Mouse (Mus musculus): ENCODE results near the gene Plxna4. TPM values are rescaled to one million over a fixed set of nuclear protein-coding genes. Genes with fewer than 3 reads are reported as not detected.

The Plxna4 gene
- total and polyA plus RNA-seq, 3 experiments, result not detected

- Histone ChIP-seq H3K27me3 (replicated peaks) (peaks cover 3% of the 10 kb centered on the region), H3K4me1 (ENCODE audit: control insufficient read depth in 1 of 2, insufficient read depth in 2 of 2) (peaks cover 6 to 23% of the 10 kb centered on the region in 2 experiments), H3K4me2 (ENCODE audit: insufficient read depth, low read depth, poor library complexity, severe bottlenecking) (no peak overlapping the region), H3K4me3 (replicated peaks in 1 of 3; ENCODE audit: low read depth in 2 of 3, low read length in 2 of 3, poor library complexity in 1 of 3) (no peak overlapping the region), H3K9ac (ENCODE audit: insufficient read depth, low read depth) (no peak overlapping the region), H3K36me3 (replicated peaks in 1 of 2; ENCODE audit: control insufficient read depth in 1 of 2, insufficient read depth in 1 of 2, low read length in 1 of 2) (no peaks in the 10 kb centered on the region), H3K79me2 (replicated peaks; ENCODE audit: control insufficient read depth, extremely low read depth, insufficient read depth, poor library complexity, severe bottlenecking) (no peaks in the 10 kb centered on the region), H3K9me3 (replicated peaks; ENCODE audit: low read length) (no peaks in the 10 kb centered on the region), H3K27ac (ENCODE audit: insufficient read depth, low read depth) (no peak overlapping the region)
- dilution Hi-C loops (cut with MboI; ENCODE audit: extremely low pct_ligation_motif_present, extremely low pct_unique_long_range_greater_than_20kb, low sequenced_read_pairs) (no loop called here), in situ Hi-C loops (cut with MboI; ENCODE audit: low pct_ligation_motif_present, low pct_unique_long_range_greater_than_20kb, low sequenced_read_pairs) (no loop called here)
- TF ChIP-seq MEF2A (IDR thresholded peaks at IDR 0.05; ENCODE audit: borderline replicate concordance, low read depth, low read length) (0 out of 2 replicates have a peak, but pooled peaks have one; percentile 28), POLR2AphosphoS2 (IDR thresholded peaks at IDR 0.05; ENCODE audit: low read depth, low read length) (no peak), TBP (conservative IDR thresholded peaks at IDR 0.05; ENCODE audit: low read depth, low read length) (no peak), USF2 (conservative IDR thresholded peaks at IDR 0.05; ENCODE audit: low read depth, low read length) (no peak)
- DNase-seq (ENCODE audit: extremely low read depth), result no peak
Observed at GRCm38 (mm10) chr6:32475958-32476357, 112.0 kb downstream of the Plxna4 start.

GRCm38 (mm10) chr6:32472062-32472461 is 115.9 kb downstream of the Plxna4 start:
- no peak for TF ChIP-seq ZKSCAN1 (IDR thresholded peaks at IDR 0.05; ENCODE audit: borderline replicate concordance, low read depth, low read length)
- TF ChIP-seq HCFC1 (IDR thresholded peaks at IDR 0.05; ENCODE audit: low read depth, low read length), result no peak
- no peak for TF ChIP-seq TCF12 (IDR thresholded peaks at IDR 0.05; ENCODE audit: low read depth, low read length)
- TF ChIP-seq E2F4 (IDR thresholded peaks at IDR 0.05; ENCODE audit: insufficient replicate concordance, low read depth, low read length), result no peak
- TF ChIP-seq SIN3A (IDR thresholded peaks at IDR 0.05; ENCODE audit: low read length), result no peak
- TF ChIP-seq MAFK (IDR thresholded peaks at IDR 0.05; ENCODE audit: insufficient replicate concordance, low read length), result no peak
- no peak for TF ChIP-seq JUND (conservative IDR thresholded peaks at IDR 0.05; ENCODE audit: low read depth, low read length)
- no peak for TF ChIP-seq SMC3 (IDR thresholded peaks at IDR 0.05; ENCODE audit: low read depth, low read length)
- TF ChIP-seq GABPA (IDR thresholded peaks at IDR 0.05; ENCODE audit: insufficient replicate concordance, low read depth, low read length), result no peak
- TF ChIP-seq USF1 (IDR thresholded peaks at IDR 0.05; ENCODE audit: low read depth, low read length), result no peak
- no peak for TF ChIP-seq CHD1 (IDR thresholded peaks at IDR 0.05; ENCODE audit: low read depth, low read length)
- no peak for TF ChIP-seq CTCF (conservative IDR thresholded peaks at IDR 0.05 in 1 of 2, IDR thresholded peaks at IDR 0.05 in 1 of 2; ENCODE audit: low read depth in 2 of 2, low read length in 2 of 2)
- TF ChIP-seq IRF4 (IDR thresholded peaks at IDR 0.05; ENCODE audit: low read depth, low read length), result no peak
- TF ChIP-seq JUN (IDR thresholded peaks at IDR 0.05; ENCODE audit: insufficient read depth, low read depth, low read length), result no peak
- TF ChIP-seq ZNF384 (IDR thresholded peaks at IDR 0.05; ENCODE audit: low read depth, low read length), result no peak
- TF ChIP-seq RCOR1 (conservative IDR thresholded peaks at IDR 0.05; ENCODE audit: low read depth, low read length), result no peak
- TF ChIP-seq NELFE (IDR thresholded peaks at IDR 0.05; ENCODE audit: low read depth, low read length), result no peak
- Histone ChIP-seq H3K4me1 (ENCODE audit: control insufficient read depth in 1 of 2, insufficient read depth in 2 of 2) (peaks cover 0 to 35% of the 10 kb centered on the region in 2 experiments; a peak in 2 of 4 replicates), H3K27ac (ENCODE audit: insufficient read depth, low read depth) (no peak overlapping the region), H3K79me2 (replicated peaks; ENCODE audit: control insufficient read depth, extremely low read depth, insufficient read depth, poor library complexity, severe bottlenecking) (no peaks in the 10 kb centered on the region), H3K4me3 (replicated peaks in 1 of 3; ENCODE audit: low read depth in 2 of 3, low read length in 2 of 3, poor library complexity in 1 of 3) (no peak overlapping the region), H3K9ac (ENCODE audit: insufficient read depth, low read depth) (no peak overlapping the region), H3K4me2 (ENCODE audit: insufficient read depth, low read depth, poor library complexity, severe bottlenecking) (no peak overlapping the region), H3K9me3 (replicated peaks; ENCODE audit: low read length) (no peaks in the 10 kb centered on the region), H3K36me3 (replicated peaks in 1 of 2; ENCODE audit: control insufficient read depth in 1 of 2, insufficient read depth in 1 of 2, low read length in 1 of 2) (no peaks in the 10 kb centered on the region), H3K27me3 (replicated peaks) (no peaks in the 10 kb centered on the region)
- in situ Hi-C loops (cut with MboI; ENCODE audit: low pct_ligation_motif_present, low pct_unique_long_range_greater_than_20kb, low sequenced_read_pairs), result no loop called here
- no peak for DNase-seq (ENCODE audit: extremely low read depth)
- dilution Hi-C loops (cut with MboI; ENCODE audit: extremely low pct_ligation_motif_present, extremely low pct_unique_long_range_greater_than_20kb, low sequenced_read_pairs), result no loop called here
